Mouse (Mus musculus) layer of hippocampus, postnatal 14 days (tissue): ENCODE results near the gene Pea15a. TPM values are rescaled to one million over a fixed set of nuclear protein-coding genes. Genes with fewer than 3 reads are reported as not detected.
A peak's percentile ranks its signal among the peaks of the same experiment; 100 is the strongest.

ENCODE experiments used
- DNase-seq, 2 experiments: peaks; one replicate each; pipeline ENCODE4 v3.0.0; 2021 to 2022; ENCODE audit warnings: low spot score in 2 of 2, mixed read lengths in 1 of 2
- total RNA-seq, 2 experiments: library from RNA; stranded (reverse); gene quantifications; 2 replicates each; pipeline ENCODE4 v1.2.3; 2021

The Pea15a gene
- total RNA-seq, 2 experiments from 2014 or later, result 360 to 376 TPM

DNA sequence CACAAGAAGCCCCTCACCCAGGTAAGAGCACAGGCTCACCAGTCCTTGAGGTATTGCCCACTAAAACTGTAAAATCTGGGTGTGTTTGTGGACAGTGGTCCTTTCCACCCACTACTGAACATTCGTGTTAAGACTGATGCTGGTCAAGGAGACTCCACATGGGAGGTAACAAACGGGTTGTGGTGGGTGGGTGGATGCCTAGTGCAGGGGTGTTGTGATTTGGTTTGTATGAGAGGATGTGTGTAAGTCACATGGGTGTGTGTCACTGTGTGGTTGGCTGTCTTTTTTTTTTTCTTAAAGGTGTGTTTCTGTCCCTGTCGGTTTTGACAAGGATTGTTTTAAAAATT is 890 bp downstream of the Pea15a start:
- no peak for DNase-seq

DNA sequence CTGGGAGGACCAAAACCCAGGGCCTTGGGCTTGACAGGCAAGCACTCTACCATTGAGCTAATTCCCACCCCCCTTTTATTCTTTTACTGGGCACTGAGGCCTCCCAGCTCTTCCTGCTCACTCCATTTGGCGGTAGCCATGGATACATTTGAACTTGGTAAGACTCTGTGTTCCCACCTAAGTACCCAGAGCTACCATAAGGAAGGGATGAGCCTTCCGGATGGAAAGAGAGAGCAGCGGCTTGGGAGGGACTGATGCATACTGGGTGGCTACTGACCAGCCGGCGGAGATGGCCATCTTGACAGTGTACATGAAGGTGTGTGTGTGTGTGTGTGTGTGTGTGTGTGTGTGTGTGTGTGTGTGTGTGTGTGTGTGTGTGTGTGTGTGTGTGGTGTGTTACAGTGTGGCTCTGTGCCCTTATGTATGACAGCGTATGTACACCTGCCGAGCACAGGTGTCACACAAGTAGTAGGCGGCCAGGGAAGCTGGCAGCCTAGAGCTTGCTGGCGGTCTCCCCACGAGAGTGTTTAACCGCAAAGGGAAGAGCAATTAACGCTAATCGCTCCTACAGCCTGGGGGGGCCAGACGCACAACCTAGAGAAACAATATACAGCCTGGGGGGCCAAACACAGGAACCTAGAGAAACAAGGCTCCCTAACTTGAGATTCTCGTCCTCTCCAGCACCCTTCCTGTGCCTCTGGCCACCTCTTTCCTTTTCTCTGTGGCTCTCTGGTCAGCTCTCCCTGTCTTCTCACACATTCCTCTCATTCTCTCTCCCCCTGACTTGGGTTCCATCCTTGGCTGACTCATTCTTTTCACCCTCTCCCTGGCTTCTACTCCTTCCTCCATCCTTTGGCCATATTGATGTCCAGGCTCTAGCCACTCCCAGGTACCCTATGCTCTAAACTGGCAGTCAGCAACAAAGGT is 1.5 kb downstream of the Pea15a start:
- DNase-seq, result no peak

- DNase-seq, result no peak
Observed at GRCm38 (mm10) chr1:172204033-172204813, 2.4 kb downstream of the Pea15a start.

DNA sequence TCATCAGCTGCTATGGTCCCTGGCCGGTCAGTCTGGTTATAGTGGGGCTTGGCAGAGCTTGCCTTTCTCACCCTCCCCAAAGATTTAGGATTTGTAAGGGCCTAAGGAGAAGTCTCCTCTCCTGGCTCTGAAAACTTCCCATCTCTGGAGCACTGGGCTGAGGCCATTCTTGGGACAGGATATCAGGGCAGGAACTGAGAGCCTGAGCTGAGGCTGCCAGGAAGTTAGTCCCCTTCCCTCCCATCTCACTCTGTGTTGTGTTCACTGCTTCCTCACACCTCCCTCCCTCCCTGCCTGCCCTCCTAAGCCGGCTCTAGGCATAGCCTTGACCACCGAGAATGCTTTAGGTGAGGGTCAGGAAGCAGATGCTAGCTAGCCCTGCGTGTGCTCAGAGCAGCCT is 3.0 kb downstream of the Pea15a start:
- DNase-seq, result no peak

- DNase-seq, result no peak
Observed at GRCm38 (mm10) chr1:172202894-172203522, 3.6 kb downstream of the Pea15a start.

DNA sequence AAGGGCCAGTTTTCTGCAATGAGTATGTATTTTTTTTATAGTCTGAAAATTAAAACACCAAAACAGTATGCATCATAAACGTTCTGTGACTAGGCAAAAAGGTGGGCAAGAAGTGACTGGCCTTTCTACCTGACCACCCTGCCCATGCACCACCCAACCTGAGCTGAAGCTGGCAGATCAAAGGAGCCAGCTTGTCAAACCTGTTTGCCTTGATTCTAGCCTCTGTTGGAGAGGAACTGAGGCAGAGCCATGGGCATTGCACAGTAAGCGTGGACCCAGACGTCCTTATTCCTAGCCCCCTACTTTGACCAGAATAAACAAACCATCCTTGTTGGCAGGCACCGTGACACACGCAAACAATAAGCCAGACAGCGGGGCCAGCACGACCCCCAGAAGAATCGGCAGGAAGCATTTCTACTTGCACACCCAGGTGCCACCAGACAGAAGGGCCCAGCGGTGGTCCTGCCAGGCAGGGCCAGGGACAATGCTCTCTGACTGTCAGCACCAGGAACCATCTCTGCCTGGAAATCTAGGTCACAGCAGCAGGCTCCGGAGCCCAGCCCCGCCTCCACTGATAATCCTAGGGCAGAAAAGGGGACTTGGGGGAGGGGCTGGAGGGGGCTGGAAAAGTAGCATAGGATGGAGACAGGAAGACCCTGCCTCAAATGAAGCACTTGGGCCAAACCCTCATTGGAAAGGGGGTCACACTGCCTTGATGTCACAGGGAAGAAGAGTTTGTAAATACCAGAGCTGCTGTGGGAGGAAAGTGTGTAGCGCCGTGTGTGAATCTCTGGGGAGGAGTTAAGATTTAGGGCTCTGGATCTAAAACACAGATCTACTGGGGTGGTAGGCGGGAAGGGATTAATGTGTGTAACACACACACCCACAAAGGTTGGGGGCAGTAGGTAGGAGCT is 4.4 kb downstream of the Pea15a start:
- DNase-seq, result no peak

- peak; percentile 79 to 85 for DNase-seq
Observed at GRCm38 (mm10) chr1:172200871-172201447, 5.6 kb downstream of the Pea15a start.

- no peak for DNase-seq
Observed at GRCm38 (mm10) chr1:172200161-172200560, 6.4 kb downstream of the Pea15a start.

DNA sequence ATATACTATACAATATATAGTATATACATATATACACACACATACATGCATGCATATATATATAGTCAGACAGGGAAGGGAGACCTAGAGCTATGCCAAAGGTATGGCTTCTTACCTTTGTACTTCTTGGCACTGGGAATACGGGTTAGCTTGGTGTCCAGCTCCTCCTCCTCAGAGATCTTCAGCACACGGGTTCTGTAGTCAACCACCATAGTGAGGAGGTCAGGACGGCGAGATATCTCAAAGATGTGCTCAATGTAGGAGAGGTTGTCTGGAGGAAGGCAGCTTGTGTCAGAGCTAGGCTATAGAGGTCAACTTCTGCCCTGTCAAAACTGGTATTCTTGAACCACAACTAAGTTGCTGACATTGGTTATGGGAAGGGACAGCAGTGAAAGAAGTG is 7.6 kb downstream of the Pea15a start:
- no peak for DNase-seq

- DNase-seq, result no peak
Observed at GRCm38 (mm10) chr1:172198316-172198715, 8.3 kb downstream of the Pea15a start.

GRCm38 (mm10) chr1:172197851-172198250 is 8.8 kb downstream of the Pea15a start:
- no peak for DNase-seq

- no peak for DNase-seq
Observed at GRCm38 (mm10) chr1:172197146-172197545, 9.5 kb downstream of the Pea15a start.

GRCm38 (mm10) chr1:172194435-172194834 is 12.2 kb downstream of the Pea15a start:
- DNase-seq, result no peak

DNA sequence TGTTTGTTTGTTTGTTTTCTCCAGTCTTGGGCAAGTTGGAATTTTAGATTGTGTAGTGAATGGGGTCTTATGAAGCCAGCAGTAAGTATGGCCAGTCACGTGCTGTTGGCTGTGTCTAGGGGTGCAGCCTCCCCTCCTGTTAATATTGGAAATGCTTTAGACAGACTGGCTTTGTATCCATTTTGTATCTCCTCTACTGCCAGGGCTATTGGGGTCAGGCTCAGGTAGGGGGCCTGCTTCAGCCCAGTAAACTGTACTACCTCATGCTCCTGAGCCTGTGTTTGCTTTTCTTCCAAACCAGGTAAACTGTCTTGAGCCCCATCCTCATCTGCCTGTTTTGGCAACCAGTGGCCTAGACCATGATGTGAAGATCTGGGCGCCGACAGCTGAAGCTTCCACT is 14.4 kb downstream of the Pea15a start:
- no peak for DNase-seq

GRCm38 (mm10) chr1:172191578-172191977 is 15.0 kb downstream of the Pea15a start:
- DNase-seq, result no peak

- no peak for DNase-seq
Observed at GRCm38 (mm10) chr1:172188891-172189290, 17.7 kb downstream of the Pea15a start.

GRCm38 (mm10) chr1:172186401-172187289 is 20.0 kb downstream of the Pea15a start:
- DNase-seq, result no peak

DNA sequence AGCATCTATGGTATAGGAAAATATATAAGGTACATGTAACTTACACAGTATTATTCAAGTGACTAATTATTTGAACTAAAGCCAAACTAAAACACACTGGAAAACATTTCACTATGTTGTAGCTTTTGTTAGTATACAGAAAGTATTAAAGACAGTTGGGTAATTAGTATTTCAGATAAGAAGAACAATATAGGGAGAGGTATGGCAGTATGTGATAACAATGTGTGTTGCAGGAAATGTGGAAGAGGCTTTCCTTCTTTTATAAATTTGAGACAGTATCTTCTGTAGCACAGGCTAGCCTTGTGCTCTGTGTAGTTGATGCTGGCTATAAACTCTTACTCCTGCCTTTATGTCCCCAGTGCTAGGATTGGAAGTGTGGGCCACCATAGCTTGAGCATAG is 22.7 kb downstream of the Pea15a start:
- DNase-seq, result no peak

- no peak for DNase-seq
Observed at GRCm38 (mm10) chr1:172183056-172183455, 23.5 kb downstream of the Pea15a start.
